Mouse (Mus musculus): ENCODE measurements around the gene Zfp146. TPM values are rescaled to one million over a fixed set of nuclear protein-coding genes. Genes with fewer than 3 reads are reported as not detected.

The Zfp146 gene
- polyA plus RNA-seq, 1 experiment from 2014 or later: 18.0 TPM

DNA sequence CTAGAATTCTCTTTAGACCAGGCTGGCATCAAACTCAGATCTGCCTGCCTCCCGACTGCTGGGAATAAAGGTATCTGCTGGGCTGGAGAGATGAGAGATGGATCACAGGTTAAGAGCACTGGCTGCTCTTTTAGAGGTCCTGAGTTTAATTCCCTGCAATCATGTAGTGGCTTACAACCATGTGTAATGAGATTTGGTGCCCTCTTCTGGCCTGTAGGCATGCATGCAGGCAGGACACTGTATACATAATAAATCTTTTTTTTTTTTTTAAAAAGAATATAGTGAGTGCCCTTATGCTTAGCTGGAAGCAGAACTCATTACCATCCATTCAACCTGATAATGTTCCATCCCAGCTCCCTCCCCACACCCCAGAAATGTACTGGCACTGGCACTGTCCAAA is 15.5 kb downstream of the Zfp146 start:
- peaks cover 32% of the 10 kb centered on the region for H3K36me3 ChIP-seq (ENCODE audit: control insufficient read depth, insufficient read depth)

GRCm38 (mm10) chr7:30147011-30147410 is 22.5 kb downstream of the Zfp146 start:
- Histone ChIP-seq H3K36me3 (ENCODE audit: control insufficient read depth, insufficient read depth) (0 out of 2 replicates have a peak, but pooled peaks cover 4% of the 10 kb centered on the region), H3K9ac (replicated peaks; ENCODE audit: low read depth, low read length) (no peak overlapping the region), H3K9me3 (ENCODE audit: control insufficient read depth, low read length) (peaks cover 27% of the 10 kb centered on the region), H3K4me2 (ENCODE audit: low read length) (no peak overlapping the region), H3K4me3 (replicated peaks; ENCODE audit: low read length) (no peak overlapping the region), H3K27me3 (replicated peaks; ENCODE audit: control insufficient read depth, insufficient read depth, low read length) (no peaks in the 10 kb centered on the region), H3K27ac (ENCODE audit: low read length) (no peak overlapping the region), H3K4me1 (replicated peaks; ENCODE audit: control insufficient read depth, insufficient read depth, low read length) (peaks cover 6% of the 10 kb centered on the region; the same call in 1 of the 2 replicates)
- WGBS: 91% methylated on average over 5 of the region's 5 CpGs
- ATAC-seq: no peak

More for the DNA sequence above, 15.5 kb downstream of the Zfp146 start:
- WGBS: 100% methylated on average over 1 of the region's 1 CpGs
- no peaks in the 10 kb centered on the region for H3K27me3 ChIP-seq (replicated peaks; ENCODE audit: control insufficient read depth, insufficient read depth, low read length)
- H3K4me1 ChIP-seq (replicated peaks; ENCODE audit: control insufficient read depth, insufficient read depth, low read length): no peaks in the 10 kb centered on the region
- no peak overlapping the region for H3K9ac ChIP-seq (replicated peaks; ENCODE audit: low read depth, low read length)
- no peak overlapping the region for H3K27ac ChIP-seq (ENCODE audit: low read length)
- peaks cover 72% of the 10 kb centered on the region for H3K9me3 ChIP-seq (ENCODE audit: control insufficient read depth, low read length)
- no peak overlapping the region for H3K4me2 ChIP-seq (ENCODE audit: low read length)
- H3K4me3 ChIP-seq (replicated peaks; ENCODE audit: low read length): no peak overlapping the region
- no peak for ATAC-seq

- 3% methylated on average over 35 of the region's 35 CpGs for WGBS
- no peaks in the 10 kb centered on the region for H3K27me3 ChIP-seq (replicated peaks; ENCODE audit: control insufficient read depth, insufficient read depth, low read length)
- H3K4me3 ChIP-seq (replicated peaks; ENCODE audit: low read length): peak overlapping the region; percentile 61
- H3K27ac ChIP-seq (ENCODE audit: low read length): peak overlapping the region; percentile 76
- H3K36me3 ChIP-seq (ENCODE audit: control insufficient read depth, insufficient read depth): no peaks in the 10 kb centered on the region
- peak overlapping the region; percentile 55 for H3K4me2 ChIP-seq (ENCODE audit: low read length)
- H3K4me1 ChIP-seq (replicated peaks; ENCODE audit: control insufficient read depth, insufficient read depth, low read length): peaks cover 6% of the 10 kb centered on the region; the same call in 1 of the 2 replicates
- 0 out of 2 replicates have a peak, but pooled peaks cover 5% of the 10 kb centered on the region for H3K9me3 ChIP-seq (ENCODE audit: control insufficient read depth, low read length)
- peak overlapping the region; percentile 72 for H3K9ac ChIP-seq (replicated peaks; ENCODE audit: low read depth, low read length)
- peak; percentile 96 for ATAC-seq
These were observed 25.9 kb downstream of the Zfp146 start for GRCm38 (mm10) chr7:30143555-30144209.

GRCm38 (mm10) chr7:30143170-30143554 is 26.4 kb downstream of the Zfp146 start:
- peak overlapping the region; percentile 55 for H3K4me2 ChIP-seq (ENCODE audit: low read length)
- H3K36me3 ChIP-seq (ENCODE audit: control insufficient read depth, insufficient read depth): no peaks in the 10 kb centered on the region
- H3K27ac ChIP-seq (ENCODE audit: low read length): peak overlapping the region; percentile 76
- peaks cover 6% of the 10 kb centered on the region; the same call in 1 of the 2 replicates for H3K4me1 ChIP-seq (replicated peaks; ENCODE audit: control insufficient read depth, insufficient read depth, low read length)
- ATAC-seq: no peak
- 13% methylated on average over 8 of the region's 8 CpGs for WGBS
- peak overlapping the region; percentile 72 for H3K9ac ChIP-seq (replicated peaks; ENCODE audit: low read depth, low read length)
- H3K27me3 ChIP-seq (replicated peaks; ENCODE audit: control insufficient read depth, insufficient read depth, low read length): no peaks in the 10 kb centered on the region
- H3K4me3 ChIP-seq (replicated peaks; ENCODE audit: low read length): peak overlapping the region; percentile 61
- H3K9me3 ChIP-seq (ENCODE audit: control insufficient read depth, low read length): 0 out of 2 replicates have a peak, but pooled peaks cover 3% of the 10 kb centered on the region

DNA sequence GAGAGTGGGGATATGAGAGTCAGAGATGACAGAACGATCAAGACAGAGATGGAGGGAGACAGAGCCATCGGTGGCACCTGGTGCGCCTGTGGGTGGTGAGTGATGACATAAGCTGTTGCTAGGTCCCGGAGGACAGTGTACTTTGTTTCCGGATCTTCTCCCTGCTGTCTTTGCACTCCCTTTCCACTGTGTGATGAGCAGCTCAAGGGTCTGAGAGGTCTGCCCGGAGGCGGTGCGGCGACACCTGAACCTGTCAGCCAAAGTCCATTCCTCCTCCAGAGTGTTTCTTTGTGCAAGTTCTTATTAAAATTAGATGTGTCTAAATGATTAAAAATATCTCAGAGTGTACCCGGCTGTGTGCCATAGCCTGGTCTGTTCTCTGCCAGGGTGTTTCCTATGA is 32.7 kb downstream of the Zfp146 start:
- no peaks in the 10 kb centered on the region for H3K27me3 ChIP-seq (replicated peaks; ENCODE audit: control insufficient read depth, insufficient read depth, low read length)
- H3K36me3 ChIP-seq (ENCODE audit: control insufficient read depth, insufficient read depth): peaks cover 33% of the 10 kb centered on the region
- no peak overlapping the region for H3K4me2 ChIP-seq (ENCODE audit: low read length)
- no peak for ATAC-seq
- H3K27ac ChIP-seq (ENCODE audit: low read length): no peak overlapping the region
- H3K9ac ChIP-seq (replicated peaks; ENCODE audit: low read depth, low read length): no peak overlapping the region
- no peaks in the 10 kb centered on the region for H3K9me3 ChIP-seq (ENCODE audit: control insufficient read depth, low read length)
- no peaks in the 10 kb centered on the region for H3K4me1 ChIP-seq (replicated peaks; ENCODE audit: control insufficient read depth, insufficient read depth, low read length)
- WGBS: 93% methylated on average over 10 of the region's 10 CpGs
- H3K4me3 ChIP-seq (replicated peaks; ENCODE audit: low read length): no peak overlapping the region

DNA sequence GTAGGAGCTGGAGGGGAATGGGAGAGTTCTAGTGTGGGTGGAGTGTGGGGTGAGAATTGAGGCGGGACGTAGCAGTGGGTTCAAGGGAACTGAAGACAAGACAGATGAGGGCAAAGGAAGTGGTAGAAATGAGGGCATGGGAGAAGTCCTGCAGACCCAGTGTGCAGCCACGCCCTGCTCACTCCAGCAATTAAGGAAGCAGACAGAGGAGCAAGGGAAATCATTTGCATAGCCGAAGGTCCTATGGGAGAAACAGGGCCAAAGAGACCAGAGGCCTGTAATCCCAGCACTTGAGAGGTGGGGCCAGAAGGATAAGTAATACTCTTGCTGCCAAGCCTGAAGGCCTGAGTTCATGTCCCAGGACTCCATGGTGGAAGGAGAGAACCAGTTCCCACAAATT is 37.2 kb downstream of the Zfp146 start:
- H3K9me3 ChIP-seq (ENCODE audit: control insufficient read depth, low read length): no peaks in the 10 kb centered on the region
- no peak overlapping the region for H3K4me3 ChIP-seq (replicated peaks; ENCODE audit: low read length)
- 97% methylated on average over 4 of the region's 4 CpGs for WGBS
- no peak for ATAC-seq
- H3K4me1 ChIP-seq (replicated peaks; ENCODE audit: control insufficient read depth, insufficient read depth, low read length): no peaks in the 10 kb centered on the region
- no peak overlapping the region for H3K9ac ChIP-seq (replicated peaks; ENCODE audit: low read depth, low read length)
- peaks cover 49% of the 10 kb centered on the region for H3K36me3 ChIP-seq (ENCODE audit: control insufficient read depth, insufficient read depth)
- H3K27ac ChIP-seq (ENCODE audit: low read length): no peak overlapping the region
- no peaks in the 10 kb centered on the region for H3K27me3 ChIP-seq (replicated peaks; ENCODE audit: control insufficient read depth, insufficient read depth, low read length)
- no peak overlapping the region for H3K4me2 ChIP-seq (ENCODE audit: low read length)

- H3K36me3 ChIP-seq (ENCODE audit: control insufficient read depth, insufficient read depth): peaks cover 49% of the 10 kb centered on the region
- WGBS: 97% methylated on average over 8 of the region's 8 CpGs
- ATAC-seq: no peak
- no peak overlapping the region for H3K4me2 ChIP-seq (ENCODE audit: low read length)
- no peaks in the 10 kb centered on the region for H3K9me3 ChIP-seq (ENCODE audit: control insufficient read depth, low read length)
- H3K27me3 ChIP-seq (replicated peaks; ENCODE audit: control insufficient read depth, insufficient read depth, low read length): no peaks in the 10 kb centered on the region
- H3K4me1 ChIP-seq (replicated peaks; ENCODE audit: control insufficient read depth, insufficient read depth, low read length): no peaks in the 10 kb centered on the region
- no peak overlapping the region for H3K9ac ChIP-seq (replicated peaks; ENCODE audit: low read depth, low read length)
- no peak overlapping the region for H3K4me3 ChIP-seq (replicated peaks; ENCODE audit: low read length)
- no peak overlapping the region for H3K27ac ChIP-seq (ENCODE audit: low read length)
These were observed 39.6 kb downstream of the Zfp146 start for GRCm38 (mm10) chr7:30129900-30130299.

GRCm38 (mm10) chr7:30122188-30122530 is 47.4 kb downstream of the Zfp146 start:
- ATAC-seq: peak; percentile 26
- H3K36me3 ChIP-seq (ENCODE audit: control insufficient read depth, insufficient read depth): peaks cover 7% of the 10 kb centered on the region
- H3K27me3 ChIP-seq (replicated peaks; ENCODE audit: control insufficient read depth, insufficient read depth, low read length): no peaks in the 10 kb centered on the region
- H3K9ac ChIP-seq (replicated peaks; ENCODE audit: low read depth, low read length): peak overlapping the region; percentile 79
- H3K4me2 ChIP-seq (ENCODE audit: low read length): peak overlapping the region; percentile 65
- peaks cover 12% of the 10 kb centered on the region for H3K4me1 ChIP-seq (replicated peaks; ENCODE audit: control insufficient read depth, insufficient read depth, low read length)
- H3K4me3 ChIP-seq (replicated peaks; ENCODE audit: low read length): peak overlapping the region; percentile 59
- H3K27ac ChIP-seq (ENCODE audit: low read length): peak overlapping the region; percentile 74
- no peaks in the 10 kb centered on the region for H3K9me3 ChIP-seq (ENCODE audit: control insufficient read depth, low read length)
- 5% methylated on average over 15 of the region's 15 CpGs for WGBS

DNA sequence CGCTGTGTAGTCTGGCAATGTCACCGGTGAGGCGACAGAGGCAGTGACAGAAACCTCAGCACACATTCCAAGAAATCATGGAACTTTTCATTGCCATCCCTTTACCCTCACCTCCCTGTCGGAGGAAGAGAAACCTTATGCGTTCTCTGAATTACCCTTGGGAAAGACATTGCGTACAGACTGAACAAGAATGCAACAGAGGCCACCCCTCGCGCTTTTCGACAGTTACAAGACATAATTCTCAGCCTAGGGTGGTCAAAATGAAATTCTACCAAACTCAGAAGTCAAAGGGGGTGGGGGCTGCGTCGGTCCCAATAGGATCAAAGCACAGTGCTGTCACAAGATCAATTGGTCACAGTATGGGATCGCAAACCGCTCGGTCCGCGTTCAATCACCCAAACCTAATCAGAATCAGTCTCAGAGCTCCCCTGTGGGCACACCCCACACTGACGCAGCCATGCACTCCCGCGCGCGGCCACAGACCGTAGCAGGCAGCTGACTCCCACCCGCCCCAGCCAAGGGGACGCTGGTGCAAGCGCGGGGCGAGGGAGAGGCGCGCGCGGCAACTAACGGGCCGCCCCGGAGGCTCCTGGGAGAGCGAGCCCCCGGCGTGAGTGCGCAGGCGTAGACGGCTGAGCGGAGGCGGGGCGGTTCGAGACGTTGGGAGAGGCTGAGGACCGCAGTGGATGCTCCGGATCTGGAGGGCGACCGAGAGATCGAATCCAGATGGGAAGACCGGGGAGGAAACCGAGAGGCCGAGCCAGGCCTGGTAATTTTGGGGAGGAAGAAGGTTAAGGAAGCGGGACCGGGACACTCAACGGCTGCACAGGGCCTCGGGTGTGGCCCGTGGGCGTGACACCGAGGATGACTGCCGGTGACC is 48.0 kb downstream of the Zfp146 start, which contains the start of gene Zfp382:
Gene Zfp382, plus strand, starts transcription at position 635 of the 880 bp plus-strand sequence.
- under 1% methylated on average over 61 of the region's 61 CpGs for WGBS
- Histone ChIP-seq H3K4me1 (replicated peaks; ENCODE audit: control insufficient read depth, insufficient read depth, low read length) (peaks cover 12% of the 10 kb centered on the region), H3K4me2 (ENCODE audit: low read length) (peak within 1 kb of the TSS; percentile 65), H3K4me3 (replicated peaks; ENCODE audit: low read length) (peak within 1 kb of the TSS; percentile 59), H3K9me3 (ENCODE audit: control insufficient read depth, low read length) (no peaks in the 10 kb centered on the region), H3K27ac (ENCODE audit: low read length) (peak within 1 kb of the TSS; percentile 74), H3K36me3 (ENCODE audit: control insufficient read depth, insufficient read depth) (peaks cover 3% of the 10 kb centered on the region; the same call in 1 of the 2 replicates), H3K27me3 (replicated peaks; ENCODE audit: control insufficient read depth, insufficient read depth, low read length) (no peaks in the 10 kb centered on the region), H3K9ac (replicated peaks; ENCODE audit: low read depth, low read length) (peak within 1 kb of the TSS; percentile 79)
- peak; percentile 99 for ATAC-seq
